Mouse (Mus musculus): ENCODE results near the gene Gtf2b. TPM values are rescaled to one million over a fixed set of nuclear protein-coding genes. Genes with fewer than 3 reads are reported as not detected.

Gene Gtf2b
- 64.8 and 82.1 TPM in 2 replicates for polyA plus RNA-seq (2012; rRNA removed)

GRCm38 (mm10) chr3:142764995-142765777 is at the start of gene Gtf2b:
Gtf2b (plus strand) TSS chr3:142765045.

Other genes starting within 250 kb of the Gtf2b start
- 0.65 and 0.67 TPM in 2 replicates for gene Gbp7, start 234.7 kb upstream of the Gtf2b start, polyA plus RNA-seq (2012; rRNA removed)
- gene Gbp3, start 205.0 kb upstream of the Gtf2b start, polyA plus RNA-seq (2012; rRNA removed) = 0.89 and 1.0 TPM in 2 replicates
- not detected in 2 replicates for gene Gbp2b, start 170.2 kb upstream of the Gtf2b start, polyA plus RNA-seq (2012; rRNA removed)
- 0.21 and 0.35 TPM in 2 replicates for gene Gbp2, start 144.4 kb upstream of the Gtf2b start, polyA plus RNA-seq (2012; rRNA removed)
- 6.4 and 9.8 TPM in 2 replicates for gene Kyat3, start 64.0 kb upstream of the Gtf2b start, polyA plus RNA-seq (2012; rRNA removed)
- gene Pkn2, start 117.0 kb downstream of the Gtf2b start, polyA plus RNA-seq (2012; rRNA removed) = 31.1 and 31.7 TPM in 2 replicates